Mouse (Mus musculus) CH12.LX (cell line): ENCODE data around the gene Ccdc103. TPM values are rescaled to one million over a fixed set of nuclear protein-coding genes. Genes with fewer than 3 reads are reported as not detected.

Experiments used
- DNase-seq: peaks from one replicate; pipeline ENCODE4 v3.0.0-alpha.2; 2013; ENCODE audit errors: extremely low read depth
- H3K27ac ChIP-seq: 2 replicates; pipeline ENCODE4 v1.5.1; 2012; ENCODE audit warnings: low read depth, mild to moderate bottlenecking, control low read depth, moderate library complexity; ENCODE audit not compliant: insufficient read depth
- H3K27me3 ChIP-seq: replicated peaks from 2 replicates; pipeline ENCODE3; 2012; ENCODE audit warnings: inconsistent platforms
- H3K36me3 ChIP-seq, 2 experiments: replicated peaks in 1 of 2; 2 replicates each; pipeline versions ENCODE3 to v1.6.1; 2012; ENCODE audit warnings: inconsistent platforms in 1 of 2, low read length in 1 of 2, mild to moderate bottlenecking in 1 of 2, mixed read lengths in 1 of 2, moderate library complexity in 1 of 2; ENCODE audit not compliant: control insufficient read depth in 1 of 2, insufficient read depth in 1 of 2
- H3K4me1 ChIP-seq, 2 experiments: 2 replicates each; pipeline ENCODE4 v1.6.1; 2012; ENCODE audit warnings: inconsistent platforms in 1 of 2, moderate library complexity in 1 of 2; ENCODE audit not compliant: insufficient read depth in 2 of 2, control insufficient read depth in 1 of 2
- H3K4me2 ChIP-seq: 2 replicates; pipeline ENCODE4 v1.6.1; 2012; ENCODE audit warnings: low read depth, mild to moderate bottlenecking, control low read depth; ENCODE audit not compliant: poor library complexity, insufficient read depth, severe bottlenecking
- H3K4me3 ChIP-seq, 3 experiments: fragments of 150-350 bp in 1 of 3; sonication (generic) in 1 of 3; replicated peaks in 1 of 3; 2 replicates each; pipeline versions ENCODE3 to v1.5.1; 2011 to 2012; ENCODE audit warnings: low read depth in 2 of 3, low read length in 2 of 3, mild to moderate bottlenecking in 2 of 3, moderate library complexity in 2 of 3, control low read depth in 1 of 3, improper control_type of control experiment in 1 of 3, inconsistent platforms in 1 of 3, mixed read lengths in 1 of 3; ENCODE audit not compliant: poor library complexity in 1 of 3
- H3K79me2 ChIP-seq: replicated peaks from 2 replicates; pipeline ENCODE4 v1.6.1; 2012; ENCODE audit warnings: mild to moderate bottlenecking, moderate library complexity; ENCODE audit not compliant: control insufficient read depth, poor library complexity, insufficient read depth, severe bottlenecking; ENCODE audit errors: extremely low read depth
- H3K9ac ChIP-seq: 2 replicates; pipeline ENCODE4 v1.6.1; 2012; ENCODE audit warnings: low read depth, mild to moderate bottlenecking, control low read depth, moderate library complexity; ENCODE audit not compliant: insufficient read depth
- H3K9me3 ChIP-seq: replicated peaks from 2 replicates; pipeline ENCODE3; 2012; ENCODE audit warnings: low read length, inconsistent platforms, mixed read lengths
- BHLHE40 ChIP-seq: IDR thresholded peaks from 2 replicates; pipeline ENCODE4 v1.6.1; 2011; ENCODE audit warnings: mild to moderate bottlenecking, low read depth, low read length, improper control_type of control experiment
- CHD1 ChIP-seq: IDR thresholded peaks from 2 replicates; pipeline ENCODE4 v1.6.1; 2012; ENCODE audit warnings: low read depth, low read length, improper control_type of control experiment, inconsistent platforms
- CHD2 ChIP-seq: IDR thresholded peaks from 2 replicates; pipeline ENCODE4 v1.6.1; 2011; ENCODE audit warnings: low read length, improper control_type of control experiment
- CTCF ChIP-seq, 2 experiments: IDR thresholded peaks in 1 of 2; conservative IDR thresholded peaks in 1 of 2; 2 replicates each; pipeline ENCODE4 v1.5.1; 2011 to 2012; ENCODE audit warnings: low read depth in 2 of 2, low read length in 2 of 2, improper control_type of control experiment in 1 of 2, inconsistent platforms in 1 of 2, mild to moderate bottlenecking in 1 of 2, moderate library complexity in 1 of 2
- E2F4 ChIP-seq: IDR thresholded peaks from 2 replicates; pipeline ENCODE4 v1.6.1; 2011; ENCODE audit warnings: low read depth, low read length, improper control_type of control experiment; ENCODE audit not compliant: insufficient replicate concordance
- ELF1 ChIP-seq: IDR thresholded peaks from 2 replicates; pipeline ENCODE4 v1.6.1; 2014; ENCODE audit warnings: low read depth, mild to moderate bottlenecking, inconsistent platforms, low read length, improper control_type of control experiment
- ETS1 ChIP-seq: conservative IDR thresholded peaks from 2 replicates; pipeline ENCODE4 v1.6.1; 2012; ENCODE audit warnings: low read depth, mild to moderate bottlenecking, inconsistent platforms, low read length, improper control_type of control experiment, moderate library complexity
- GABPA ChIP-seq: IDR thresholded peaks from 2 replicates; pipeline ENCODE4 v1.6.1; 2012; ENCODE audit warnings: low read depth, low read length, improper control_type of control experiment, inconsistent platforms; ENCODE audit not compliant: insufficient replicate concordance
- JUND ChIP-seq: conservative IDR thresholded peaks from 2 replicates; pipeline ENCODE4 v1.6.1; 2011; ENCODE audit warnings: low read depth, low read length, improper control_type of control experiment
- KAT2A ChIP-seq: IDR thresholded peaks from 2 replicates; pipeline ENCODE4 v1.6.1; 2012; ENCODE audit warnings: low read length, improper control_type of control experiment, inconsistent platforms; ENCODE audit not compliant: insufficient replicate concordance
- MYC ChIP-seq: IDR thresholded peaks from 2 replicates; pipeline ENCODE4 v1.6.1; 2011; ENCODE audit warnings: low read depth, mild to moderate bottlenecking, improper control_type of control experiment, low read length
- POLR2A ChIP-seq: IDR thresholded peaks from 2 replicates; pipeline ENCODE4 v1.6.1; 2011; ENCODE audit warnings: low read depth, mild to moderate bottlenecking, improper control_type of control experiment, low read length
- RAD21 ChIP-seq: IDR thresholded peaks from 2 replicates; pipeline ENCODE4 v1.6.1; 2011; ENCODE audit warnings: low read depth, mild to moderate bottlenecking, low read length, improper control_type of control experiment, moderate library complexity
- TBP ChIP-seq: conservative IDR thresholded peaks from 2 replicates; pipeline ENCODE4 v1.6.1; 2011; ENCODE audit warnings: low read depth, low read length, improper control_type of control experiment
- TCF12 ChIP-seq: IDR thresholded peaks from 2 replicates; pipeline ENCODE4 v1.6.1; 2014; ENCODE audit warnings: low read depth, mild to moderate bottlenecking, inconsistent platforms, low read length, improper control_type of control experiment
- UBTF ChIP-seq: IDR thresholded peaks from 2 replicates; pipeline ENCODE4 v1.6.1; 2012; ENCODE audit warnings: low read depth, mild to moderate bottlenecking, inconsistent platforms, low read length, improper control_type of control experiment, moderate library complexity
- USF1 ChIP-seq: IDR thresholded peaks from 2 replicates; pipeline ENCODE4 v1.6.1; 2014; ENCODE audit warnings: low read depth, mild to moderate bottlenecking, inconsistent platforms, low read length, improper control_type of control experiment
- USF2 ChIP-seq: conservative IDR thresholded peaks from 2 replicates; pipeline ENCODE4 v1.6.1; 2011; ENCODE audit warnings: low read depth, low read length, improper control_type of control experiment
- ZKSCAN1 ChIP-seq: IDR thresholded peaks from 2 replicates; pipeline ENCODE4 v1.6.1; 2012; ENCODE audit warnings: low read depth, inconsistent platforms, low read length, improper control_type of control experiment, borderline replicate concordance
- ZNF384 ChIP-seq: IDR thresholded peaks from 2 replicates; pipeline ENCODE4 v1.6.1; 2012; ENCODE audit warnings: low read depth, low read length, improper control_type of control experiment, inconsistent platforms
- dilution Hi-C: fragments of 300-500 bp; cut with MboI; formaldehyde crosslinking; loops from 2 replicates; pipeline ENCODE4 v1.14.3; 2020; ENCODE audit warnings: low sequenced_read_pairs; ENCODE audit not compliant: extremely low pct_unique_long_range_greater_than_20kb, extremely low pct_ligation_motif_present
- in situ Hi-C: fragments of 300-500 bp; cut with MboI; formaldehyde crosslinking; loops from 3 replicates; pipeline ENCODE4 v1.14.3; 2019; ENCODE audit warnings: low sequenced_read_pairs, low pct_ligation_motif_present, low pct_unique_long_range_greater_than_20kb, mixed read lengths
- polyA plus RNA-seq: library from polyadenylated mRNA; unstranded; fragments of >175 nt; gene quantifications from 2 replicates; pipeline ENCODE4 v1.2.1, GENCODE M21; 2012; ENCODE audit warnings: low read depth; ENCODE audit not compliant: insufficient read length
- total RNA-seq, 2 experiments: library from RNA; depleted of rRNA; stranded (reverse); fragments of 300-350 nt in 1 of 2; fragments of >200 nt in 1 of 2; gene quantifications; 2 replicates each; pipeline ENCODE4 v1.2.3; 2012 to 2014

Ccdc103 gene
- total and polyA plus RNA-seq, 3 experiments = 0.20 to 0.58 (median 0.42) TPM

DNA sequence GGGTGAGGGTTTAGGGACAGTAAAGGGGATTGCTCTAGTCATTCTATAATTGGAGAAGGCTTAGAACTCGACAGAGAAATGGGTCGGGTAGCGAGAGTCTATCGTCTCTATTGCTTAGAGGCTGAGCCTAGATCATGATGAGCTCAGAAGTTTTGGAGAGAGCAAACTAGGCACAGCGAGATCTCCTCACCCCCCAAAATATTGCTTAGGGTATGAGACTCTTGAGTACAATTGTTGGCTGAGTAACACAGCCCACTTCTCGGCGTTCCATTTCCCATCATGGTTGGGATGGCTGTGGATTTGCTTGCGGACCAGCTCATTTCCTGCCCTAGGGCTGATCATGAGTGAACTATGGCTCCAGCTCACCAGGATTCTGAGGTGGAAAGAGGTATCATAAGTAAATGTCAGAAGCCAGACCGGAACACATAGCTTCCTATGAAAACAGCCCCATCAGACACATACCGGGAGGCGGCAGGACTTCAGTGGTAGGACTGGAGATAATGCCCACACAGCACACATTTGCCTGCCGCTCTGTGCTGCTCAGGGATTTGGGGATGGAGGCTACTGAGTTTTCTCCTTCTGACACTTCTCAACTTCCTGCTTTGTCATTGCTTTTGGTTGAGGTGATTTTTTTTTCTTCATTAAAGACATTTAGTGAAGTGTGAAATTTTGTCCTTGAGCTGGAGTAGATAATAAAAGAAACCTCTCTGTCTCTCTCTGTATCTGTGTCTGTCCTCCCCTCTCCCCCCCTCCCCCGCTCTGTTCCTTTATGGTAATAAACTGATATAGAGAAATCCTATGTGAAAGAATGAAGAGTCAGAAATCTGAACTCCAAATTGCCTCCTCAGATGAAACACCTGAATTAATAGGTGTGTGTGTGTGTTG is 552 bp downstream of the Ccdc103 start:
- H3K9me3 ChIP-seq = no peaks in the 10 kb centered on the region
- DNase-seq = no peak
- peaks cover 30% of the 10 kb centered on the region for H3K79me2 ChIP-seq
- dilution Hi-C loops = no loop called here
- peaks cover 6 to 25% of the 10 kb centered on the region in 2 experiments for H3K4me1 ChIP-seq
- H3K27me3 ChIP-seq = peaks cover 53% of the 10 kb centered on the region
- H3K9ac ChIP-seq = peak overlapping the region; percentile 92
- peak overlapping the region; percentile 97 for H3K4me2 ChIP-seq
- TF ChIP-seq ELF1 (0 out of 2 replicates have a peak, but pooled peaks have one; percentile 13), POLR2A (no peak)
- TF ChIP-seq, all 38 proteins: peak for 1
- in situ Hi-C loops = no loop called here
- H3K4me3 ChIP-seq = peak overlapping the region; percentile 65 to 93 (median 87)
- peaks cover 10 to 25% of the 10 kb centered on the region in 2 experiments for H3K36me3 ChIP-seq
- H3K27ac ChIP-seq = no peak overlapping the region

DNA sequence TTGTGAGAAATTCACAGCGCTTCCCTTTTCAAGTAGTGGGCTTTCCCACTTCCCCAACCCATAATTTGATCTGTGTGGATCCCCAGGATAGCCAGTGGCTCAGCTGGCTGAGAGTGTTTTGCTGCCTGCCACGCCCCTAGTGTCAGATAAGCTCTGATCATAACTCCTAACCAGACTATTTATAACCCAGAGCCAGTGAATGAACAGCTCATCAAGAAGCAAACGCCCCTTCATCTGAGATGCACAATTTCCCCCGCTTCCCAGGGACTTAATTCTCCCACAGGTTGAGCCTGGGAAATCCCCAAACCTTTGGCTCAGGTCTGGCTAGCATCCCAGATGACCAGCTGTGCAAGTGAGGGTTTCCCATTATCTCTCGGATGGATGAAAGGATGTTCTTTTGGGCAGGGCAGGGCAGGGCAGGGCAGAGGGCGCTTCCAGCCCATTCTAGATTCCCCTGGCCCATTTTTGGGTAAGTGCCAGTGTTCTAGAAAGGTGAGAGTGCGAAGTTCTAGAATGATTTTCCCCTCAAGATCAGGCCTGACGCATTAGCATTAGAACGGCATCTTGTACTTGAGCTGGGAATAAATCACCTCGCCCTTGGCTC is 3.7 kb downstream of the Ccdc103 start, which contains the start of gene Fam187a:
Gene Fam187a, plus strand, starts transcription at position 554 of the 604 bp plus-strand sequence.
- TF ChIP-seq ZNF384 = no peak
- no peak for TF ChIP-seq KAT2A
- no peak for TF ChIP-seq USF2
- no peak for TF ChIP-seq MYC
- no peak for TF ChIP-seq E2F4
- TF ChIP-seq USF1 = no peak
- TF ChIP-seq TBP = no peak
- no peak for TF ChIP-seq CHD2
- no peak for TF ChIP-seq JUND
- no peak for TF ChIP-seq ZKSCAN1
- TF ChIP-seq BHLHE40 = no peak
- no peak for TF ChIP-seq ELF1
- no peak for TF ChIP-seq CTCF (conservative IDR thresholded peaks at IDR 0.05 in 1 of 2, IDR thresholded peaks at IDR 0.05 in 1 of 2; ENCODE audit: low read depth in 2 of 2, low read length in 2 of 2)
- no peak for TF ChIP-seq CHD1
- TF ChIP-seq ETS1 = no peak
- no peak for TF ChIP-seq UBTF
- no peak for TF ChIP-seq RAD21
- no peak for TF ChIP-seq GABPA
- no peak for TF ChIP-seq TCF12
- TF ChIP-seq POLR2A = no peak
- dilution Hi-C loops (no loop called here), in situ Hi-C loops (no loop called here)
- Histone ChIP-seq H3K9me3 (no peaks in the 10 kb centered on the region), H3K27me3 (peaks cover 75% of the 10 kb centered on the region), H3K4me2 (no peak within 1 kb of the TSS), H3K79me2 (peaks cover 9% of the 10 kb centered on the region), H3K36me3 (no peaks in the 10 kb centered on the region), H3K4me1 (peaks cover 12 to 32% of the 10 kb centered on the region in 2 experiments), H3K9ac (no peak within 1 kb of the TSS), H3K27ac (no peak within 1 kb of the TSS), H3K4me3 (no peak within 1 kb of the TSS)
- DNase-seq = no peak
